Mouse (Mus musculus): ENCODE results near the gene Leng8. TPM values are rescaled to one million over a fixed set of nuclear protein-coding genes. Genes with fewer than 3 reads are reported as not detected.

Gene Leng8
- polyA plus RNA-seq, 1 experiment from 2014 or later, result 77.6 TPM

- Histone ChIP-seq H3K27me3 (replicated peaks) (peaks cover 63% of the 10 kb centered on the region), H3K4me3 (peak within 1 kb of the TSS; percentile 43), H3K9me3 (replicated peaks) (no peaks in the 10 kb centered on the region), H3K36me3 (no peaks in the 10 kb centered on the region), H3K4me1 (replicated peaks) (peaks cover 7% of the 10 kb centered on the region), H3K27ac (ENCODE audit: poor library complexity, severe bottlenecking) (no peak within 1 kb of the TSS), H3K4me2 (peak within 1 kb of the TSS; percentile 72), H3K9ac (peak within 1 kb of the TSS; percentile 55)
- ATAC-seq (ENCODE audit: insufficient number of reproducible peaks, low FRiP score), result no peak
- 3% methylated on average over 27 of the region's 37 CpGs for WGBS
Measured at GRCm38 (mm10) chr7:4119344-4119902, 17.4 kb upstream of the Leng8 start, which contains the start of gene Ttyh1. Ttyh1 (plus strand) TSS chr7:4119408.

GRCm38 (mm10) chr7:4119976-4120921, 16.6 kb upstream of the Leng8 start:
- no peak overlapping the region; the same call in 1 of the 2 replicates for H3K4me3 ChIP-seq
- H3K9me3 ChIP-seq (replicated peaks), result no peaks in the 10 kb centered on the region
- peaks cover 63% of the 10 kb centered on the region for H3K27me3 ChIP-seq (replicated peaks)
- no peak for ATAC-seq (ENCODE audit: insufficient number of reproducible peaks, low FRiP score)
- WGBS, result 18% methylated on average over 16 of the region's 19 CpGs
- H3K4me2 ChIP-seq, result peak overlapping the region; percentile 72; the same call in 1 of the 2 replicates
- no peak overlapping the region for H3K9ac ChIP-seq
- peaks cover 7% of the 10 kb centered on the region for H3K4me1 ChIP-seq (replicated peaks)
- H3K36me3 ChIP-seq, result no peaks in the 10 kb centered on the region
- H3K27ac ChIP-seq (ENCODE audit: poor library complexity, severe bottlenecking), result no peak overlapping the region

GRCm38 (mm10) chr7:4122076-4122768, 14.6 kb upstream of the Leng8 start:
- Histone ChIP-seq H3K4me3 (no peak overlapping the region), H3K9me3 (replicated peaks) (no peaks in the 10 kb centered on the region), H3K27ac (ENCODE audit: poor library complexity, severe bottlenecking) (no peak overlapping the region), H3K36me3 (no peaks in the 10 kb centered on the region), H3K9ac (no peak overlapping the region), H3K4me1 (replicated peaks) (peaks cover 7% of the 10 kb centered on the region), H3K4me2 (no peak overlapping the region), H3K27me3 (replicated peaks) (peaks cover 62% of the 10 kb centered on the region)
- ATAC-seq (ENCODE audit: insufficient number of reproducible peaks, low FRiP score), result no peak
- WGBS, result 46% methylated on average over 11 of the region's 11 CpGs

GRCm38 (mm10) chr7:4122783-4123182, 14.1 kb upstream of the Leng8 start:
- peaks cover 7% of the 10 kb centered on the region for H3K4me1 ChIP-seq (replicated peaks)
- H3K27ac ChIP-seq (ENCODE audit: poor library complexity, severe bottlenecking), result no peak overlapping the region
- WGBS, result 76% methylated on average over 10 of the region's 10 CpGs
- ATAC-seq (ENCODE audit: insufficient number of reproducible peaks, low FRiP score), result no peak
- H3K36me3 ChIP-seq, result no peaks in the 10 kb centered on the region
- no peak overlapping the region for H3K4me2 ChIP-seq
- H3K27me3 ChIP-seq (replicated peaks), result peaks cover 56% of the 10 kb centered on the region
- no peak overlapping the region for H3K9ac ChIP-seq
- H3K4me3 ChIP-seq, result no peak overlapping the region
- no peaks in the 10 kb centered on the region for H3K9me3 ChIP-seq (replicated peaks)

GRCm38 (mm10) chr7:4123732-4124131, 13.1 kb upstream of the Leng8 start:
- no peak for ATAC-seq (ENCODE audit: insufficient number of reproducible peaks, low FRiP score)
- Histone ChIP-seq H3K4me3 (no peak overlapping the region), H3K9me3 (replicated peaks) (no peaks in the 10 kb centered on the region), H3K27me3 (replicated peaks) (peaks cover 47% of the 10 kb centered on the region), H3K9ac (no peak overlapping the region), H3K4me2 (no peak overlapping the region), H3K36me3 (no peaks in the 10 kb centered on the region), H3K4me1 (replicated peaks) (peaks cover 7% of the 10 kb centered on the region), H3K27ac (ENCODE audit: poor library complexity, severe bottlenecking) (no peak overlapping the region)
- WGBS, result 47% methylated on average over 1 of the region's 1 CpGs

GRCm38 (mm10) chr7:4124315-4124759, 12.5 kb upstream of the Leng8 start:
- Histone ChIP-seq H3K4me3 (no peak overlapping the region), H3K27ac (ENCODE audit: poor library complexity, severe bottlenecking) (no peak overlapping the region), H3K9me3 (replicated peaks) (no peaks in the 10 kb centered on the region), H3K4me2 (peak overlapping the region; percentile 24), H3K27me3 (replicated peaks) (peaks cover 41% of the 10 kb centered on the region), H3K9ac (no peak overlapping the region), H3K36me3 (no peaks in the 10 kb centered on the region), H3K4me1 (replicated peaks) (peaks cover 5% of the 10 kb centered on the region)
- WGBS, result 2% methylated on average over 10 of the region's 10 CpGs
- ATAC-seq (ENCODE audit: insufficient number of reproducible peaks, low FRiP score), result peak; percentile 33; the same call in 1 of the 2 replicates

GRCm38 (mm10) chr7:4124856-4125255, 12.0 kb upstream of the Leng8 start:
- H3K27me3 ChIP-seq (replicated peaks), result peaks cover 35% of the 10 kb centered on the region
- no peaks in the 10 kb centered on the region for H3K9me3 ChIP-seq (replicated peaks)
- no peaks in the 10 kb centered on the region for H3K4me1 ChIP-seq (replicated peaks)
- ATAC-seq (ENCODE audit: insufficient number of reproducible peaks, low FRiP score), result no peak
- WGBS, result 21% methylated on average over 5 of the region's 5 CpGs
- no peak overlapping the region for H3K9ac ChIP-seq
- no peak overlapping the region for H3K27ac ChIP-seq (ENCODE audit: poor library complexity, severe bottlenecking)
- H3K4me2 ChIP-seq, result no peak overlapping the region
- no peak overlapping the region for H3K4me3 ChIP-seq
- no peaks in the 10 kb centered on the region for H3K36me3 ChIP-seq

GRCm38 (mm10) chr7:4125306-4125705, 11.5 kb upstream of the Leng8 start:
- Histone ChIP-seq H3K27ac (ENCODE audit: poor library complexity, severe bottlenecking) (no peak overlapping the region), H3K4me2 (no peak overlapping the region), H3K9ac (no peak overlapping the region), H3K4me3 (no peak overlapping the region), H3K4me1 (replicated peaks) (no peaks in the 10 kb centered on the region), H3K27me3 (replicated peaks) (peaks cover 32% of the 10 kb centered on the region), H3K36me3 (no peaks in the 10 kb centered on the region), H3K9me3 (replicated peaks) (no peaks in the 10 kb centered on the region)
- WGBS, result 17% methylated on average over 9 of the region's 9 CpGs
- ATAC-seq (ENCODE audit: insufficient number of reproducible peaks, low FRiP score), result no peak

GRCm38 (mm10) chr7:4126992-4127785, 9.7 kb upstream of the Leng8 start:
- H3K4me2 ChIP-seq, result no peak overlapping the region
- H3K9me3 ChIP-seq (replicated peaks), result no peaks in the 10 kb centered on the region
- H3K4me1 ChIP-seq (replicated peaks), result peaks cover 3% of the 10 kb centered on the region; the same call in 1 of the 2 replicates
- H3K27me3 ChIP-seq (replicated peaks), result peaks cover 14% of the 10 kb centered on the region; the same call in 1 of the 2 replicates
- no peak overlapping the region for H3K4me3 ChIP-seq
- WGBS, result 76% methylated on average over 11 of the region's 11 CpGs
- no peak overlapping the region for H3K9ac ChIP-seq
- no peak overlapping the region for H3K27ac ChIP-seq (ENCODE audit: poor library complexity, severe bottlenecking)
- ATAC-seq (ENCODE audit: insufficient number of reproducible peaks, low FRiP score), result no peak
- no peaks in the 10 kb centered on the region for H3K36me3 ChIP-seq

- Histone ChIP-seq H3K36me3 (no peaks in the 10 kb centered on the region), H3K4me3 (no peak overlapping the region), H3K9me3 (replicated peaks) (no peaks in the 10 kb centered on the region), H3K27ac (ENCODE audit: poor library complexity, severe bottlenecking) (no peak overlapping the region), H3K4me1 (replicated peaks) (peaks cover 3% of the 10 kb centered on the region; the same call in 1 of the 2 replicates), H3K9ac (no peak overlapping the region), H3K4me2 (no peak overlapping the region), H3K27me3 (replicated peaks) (0 out of 2 replicates have a peak, but pooled peaks cover 7% of the 10 kb centered on the region)
- no peak for ATAC-seq (ENCODE audit: insufficient number of reproducible peaks, low FRiP score)
- 76% methylated on average over 4 of the region's 4 CpGs for WGBS
Measured at GRCm38 (mm10) chr7:4127894-4128293, 8.9 kb upstream of the Leng8 start.
